Mouse (Mus musculus) left cerebral cortex, postnatal 36 days (tissue): ENCODE measurements around the gene Sh3pxd2a. TPM values are rescaled to one million over a fixed set of nuclear protein-coding genes. Genes with fewer than 3 reads are reported as not detected.

ENCODE experiments used
- DNase-seq, 2 experiments: peaks; one replicate each; pipeline ENCODE4 v3.0.0; 2021 to 2022; ENCODE audit warnings: low spot score in 2 of 2, mixed read lengths in 1 of 2
- intact Hi-C: fragments of 180-260 bp; cut with DNase I; formaldehyde crosslinking; loops from one replicate; pipeline ENCODE4 v1.15.1; 2025
- total RNA-seq, 2 experiments: library from RNA; stranded (reverse); gene quantifications; 2 replicates each; pipeline ENCODE4 v1.2.3; 2021

The Sh3pxd2a gene
- total RNA-seq, 2 experiments from 2014 or later, result 27.9 to 36.1 TPM

DNA sequence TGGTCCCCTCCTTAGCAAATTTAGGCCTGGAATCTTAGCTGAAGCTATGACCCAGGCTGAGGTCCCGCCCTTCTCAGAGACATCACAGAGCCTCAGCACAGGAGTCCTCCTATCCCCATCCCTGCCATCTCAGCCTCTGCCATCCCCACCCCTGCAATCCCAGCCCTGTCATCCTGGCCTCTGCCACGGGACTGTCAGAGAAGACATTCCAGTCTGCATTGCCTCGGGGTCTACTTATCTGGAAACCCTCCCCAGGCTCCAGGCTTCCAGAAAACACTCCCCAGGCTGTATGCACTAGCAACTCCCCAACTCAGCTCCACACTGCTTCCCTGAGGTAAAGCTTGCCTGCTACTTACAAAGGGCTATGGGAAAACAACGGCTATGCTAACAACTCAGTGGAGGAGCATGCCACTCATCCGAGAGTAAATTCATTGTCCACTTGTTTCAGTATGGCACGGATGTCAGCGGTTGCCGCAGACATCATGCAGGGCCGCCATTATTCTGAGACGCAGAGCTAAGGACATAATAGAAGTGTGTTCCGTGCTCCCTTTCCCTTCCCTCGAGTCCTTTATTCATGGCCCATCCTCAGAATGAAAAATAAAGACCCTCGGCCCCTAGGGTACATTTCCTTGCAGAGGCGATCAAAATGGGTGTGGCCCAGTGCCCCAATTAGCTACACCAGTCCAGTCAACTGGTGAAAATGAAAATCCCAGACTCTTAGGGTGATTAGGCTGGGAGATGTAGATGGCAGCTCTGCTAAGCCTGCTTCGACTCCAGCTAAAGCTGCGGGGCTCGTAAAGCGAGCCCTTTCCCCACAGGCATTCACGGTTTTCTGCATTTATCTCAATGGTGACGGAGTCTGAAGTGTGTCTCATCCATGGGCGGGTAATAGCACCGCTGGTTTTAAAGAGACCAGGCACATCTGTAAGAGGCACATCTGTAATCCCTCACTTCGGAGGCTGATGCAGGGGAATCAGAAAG lies 29.1 kb upstream of the Sh3pxd2a start:
- no peak for DNase-seq
- intact Hi-C loops, result no loop called here

DNA sequence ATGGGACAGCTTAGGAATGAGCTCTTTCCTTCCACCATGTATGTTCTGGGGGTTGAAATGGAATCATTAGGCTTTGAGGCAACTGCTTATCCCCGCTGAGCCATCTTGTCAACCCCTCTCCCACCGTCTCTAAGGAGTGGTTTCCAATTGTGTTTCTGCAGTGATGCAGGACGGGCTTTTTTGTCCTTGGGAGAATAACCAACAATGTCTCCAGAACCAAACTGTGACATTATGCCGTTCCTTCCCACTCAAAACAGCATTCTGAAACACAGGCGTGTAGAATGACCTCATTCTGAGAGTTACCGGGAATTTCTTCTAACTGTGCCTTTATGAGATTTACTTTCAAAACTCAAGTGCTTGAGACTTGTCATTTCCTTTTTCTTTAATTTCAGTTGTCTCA lies 28.2 kb upstream of the Sh3pxd2a start:
- no peak for DNase-seq
- intact Hi-C loops, result no loop called here

GRCm38 (mm10) chr19:47491853-47492252 lies 27.7 kb upstream of the Sh3pxd2a start:
- intact Hi-C loops, result no loop called here
- no peak for DNase-seq

DNA sequence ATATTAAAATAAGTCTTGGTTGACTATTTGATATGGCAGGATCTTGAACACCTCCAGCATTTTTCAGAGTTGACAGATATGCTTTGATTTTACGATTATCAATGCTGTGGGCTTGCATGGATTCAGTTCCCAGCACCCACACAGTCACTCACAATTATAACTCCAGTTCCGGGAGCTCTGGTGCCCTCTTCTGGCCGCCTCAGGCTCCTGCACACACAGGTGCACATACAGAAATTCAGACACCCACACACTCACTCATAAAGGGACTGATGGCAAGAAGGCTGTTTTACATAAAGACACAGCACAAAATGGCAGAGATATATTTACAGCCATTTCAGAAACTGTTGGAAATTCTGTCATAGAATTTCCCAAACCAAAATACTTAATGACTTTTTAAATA lies 25.0 kb upstream of the Sh3pxd2a start:
- no peak for DNase-seq
- intact Hi-C loops, result no loop called here

- DNase-seq, result no peak
- intact Hi-C loops, result no loop called here
Observed at GRCm38 (mm10) chr19:47488250-47488649, 24.0 kb upstream of the Sh3pxd2a start.

DNA sequence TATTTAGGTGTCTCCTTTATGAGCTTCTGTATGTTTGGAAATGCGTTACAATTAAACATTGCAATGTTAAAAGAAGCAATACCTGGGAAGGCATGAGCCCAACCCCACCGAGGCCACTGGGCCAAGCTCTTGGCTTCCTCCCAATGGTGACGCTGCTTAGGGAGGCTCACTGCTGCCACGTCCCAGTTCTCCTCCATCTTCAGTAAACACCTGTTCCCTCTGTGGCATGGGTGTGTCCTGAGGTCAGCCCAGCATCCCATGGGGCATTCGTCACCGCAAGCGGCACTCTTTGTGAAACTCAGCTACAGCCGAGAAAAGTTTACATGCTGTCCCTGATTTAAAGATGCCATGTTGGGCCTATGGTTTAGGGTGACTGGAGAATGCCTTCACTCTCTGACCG lies 23.4 kb upstream of the Sh3pxd2a start:
- intact Hi-C loops, result no loop called here
- DNase-seq, result no peak

GRCm38 (mm10) chr19:47485997-47486566 lies 21.9 kb upstream of the Sh3pxd2a start:
- no peak for DNase-seq
- intact Hi-C loops, result no loop called here

GRCm38 (mm10) chr19:47484110-47484509 lies 19.9 kb upstream of the Sh3pxd2a start:
- no peak for DNase-seq
- intact Hi-C loops, result no loop called here

DNA sequence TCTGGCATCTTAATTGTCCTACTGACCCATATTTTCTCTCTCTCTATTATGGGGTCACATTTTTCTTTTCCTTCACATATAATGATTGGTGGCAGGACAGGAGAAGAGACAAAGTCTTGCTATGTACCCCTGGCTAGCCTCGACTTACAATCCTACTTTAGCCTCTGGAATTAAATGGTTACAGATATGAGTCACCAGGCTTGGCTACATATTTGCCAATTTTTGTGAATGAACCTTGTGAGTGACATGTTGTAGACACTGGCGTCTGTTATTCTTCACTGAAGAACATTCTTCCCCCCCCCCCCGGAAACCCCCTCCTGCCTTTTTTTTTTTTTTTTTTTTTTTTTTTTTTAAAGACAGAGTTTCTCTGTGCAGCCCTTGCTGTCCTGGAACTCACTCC lies 19.1 kb upstream of the Sh3pxd2a start:
- DNase-seq, result no peak
- intact Hi-C loops, result no loop called here

- intact Hi-C loops, result no loop called here
- DNase-seq, result no peak
Observed at GRCm38 (mm10) chr19:47473453-47473852, 9.3 kb upstream of the Sh3pxd2a start.

DNA sequence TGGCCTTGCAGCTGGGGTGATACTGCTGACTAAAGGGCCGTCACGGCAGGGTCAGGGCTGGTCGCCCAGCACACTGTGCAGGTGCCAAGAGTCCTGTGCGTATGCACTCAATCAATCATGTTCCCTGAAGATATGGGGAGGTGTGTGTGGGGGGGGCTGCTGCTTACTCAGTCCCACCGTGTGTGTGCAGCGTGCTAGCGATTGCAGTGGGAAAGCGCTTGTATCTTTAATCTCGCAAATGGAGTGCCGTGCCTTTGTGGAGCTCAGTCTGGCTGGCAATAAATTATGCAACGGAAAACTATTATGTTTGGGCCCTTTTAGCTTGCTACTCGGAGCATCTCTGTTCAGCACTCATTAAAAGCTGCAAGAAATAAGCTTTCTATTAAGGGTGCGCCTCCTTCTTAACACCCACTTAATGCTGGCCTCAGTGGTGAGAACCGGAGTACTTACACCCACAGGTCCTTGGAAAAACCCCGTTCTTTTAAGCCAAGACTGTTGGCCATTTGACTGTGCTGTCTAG lies 8.7 kb upstream of the Sh3pxd2a start:
- intact Hi-C loops, result no loop called here
- DNase-seq, result no peak

- intact Hi-C loops, result no loop called here
- DNase-seq, result no peak
Observed at GRCm38 (mm10) chr19:47471808-47472207, 7.6 kb upstream of the Sh3pxd2a start.

GRCm38 (mm10) chr19:47468750-47469149 lies 4.5 kb upstream of the Sh3pxd2a start:
- intact Hi-C loops, result no loop called here
- no peak for DNase-seq

DNA sequence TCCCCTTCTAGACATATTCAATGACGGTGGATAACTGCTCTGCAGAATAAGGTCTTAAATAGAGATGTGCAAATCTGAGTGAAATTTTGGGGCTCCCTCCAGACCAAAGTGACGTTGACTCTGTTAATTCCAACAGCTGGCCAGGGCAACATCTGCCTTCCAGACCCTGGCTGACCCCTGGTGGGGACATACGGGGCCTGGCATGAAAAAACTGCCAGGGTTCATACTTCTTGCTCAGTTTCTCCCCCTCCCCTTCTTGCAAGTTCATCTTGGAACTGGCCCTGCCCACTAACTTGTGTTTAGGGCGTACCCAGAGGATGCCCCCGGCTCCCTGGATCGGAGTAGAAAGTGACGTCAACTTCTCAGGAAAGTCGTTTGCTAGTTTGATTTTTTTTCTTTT lies 2.6 kb upstream of the Sh3pxd2a start:
- intact Hi-C loops, result no loop called here

GRCm38 (mm10) chr19:47465467-47465866 lies 1.3 kb upstream of the Sh3pxd2a start:
- no peak for DNase-seq
- intact Hi-C loops, result loop anchor here (2.0 kb wide), 1 partner anchor 109 kb away; no protein-coding TSS in a partner anchor

More for the DNA sequence above, 2.6 kb upstream of the Sh3pxd2a start:
- DNase-seq, result no peak

- intact Hi-C loops, result loop anchor here (2.0 kb wide), 1 partner anchor 107 kb away; no protein-coding TSS in a partner anchor
- DNase-seq, result peak; percentile 65 to 67
Observed at GRCm38 (mm10) chr19:47463636-47464303, 431 bp downstream of the Sh3pxd2a start.

DNA sequence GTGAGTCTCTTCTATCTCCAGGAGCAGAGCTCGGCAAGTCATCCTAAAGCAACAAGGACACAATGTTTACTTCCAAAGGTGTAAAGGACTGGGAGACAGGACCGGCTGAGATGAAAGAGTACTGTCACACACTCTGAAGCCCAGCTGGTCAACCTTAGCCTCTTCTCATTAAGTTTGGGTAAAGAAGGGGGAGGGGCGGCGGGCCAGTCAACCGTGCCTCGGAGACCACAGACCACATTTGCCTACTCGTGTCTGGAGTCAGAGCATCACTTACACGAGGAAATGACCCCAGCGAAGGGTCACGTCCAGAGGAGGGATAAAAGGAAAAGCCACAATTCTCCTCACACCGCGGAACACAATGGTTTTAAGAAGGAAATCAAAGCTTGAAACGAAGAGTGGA lies 995 bp downstream of the Sh3pxd2a start:
- intact Hi-C loops, result no loop called here
- DNase-seq, result no peak

GRCm38 (mm10) chr19:47462725-47463124 lies 1.5 kb downstream of the Sh3pxd2a start:
- intact Hi-C loops, result no loop called here

GRCm38 (mm10) chr19:47461838-47462237 lies 2.4 kb downstream of the Sh3pxd2a start:
- no peak for DNase-seq
- intact Hi-C loops, result no loop called here

More at GRCm38 (mm10) chr19:47462725-47463124, 1.5 kb downstream of the Sh3pxd2a start:
- no peak for DNase-seq

- intact Hi-C loops, result no loop called here
- DNase-seq, result no peak
Observed at GRCm38 (mm10) chr19:47461386-47461785, 2.8 kb downstream of the Sh3pxd2a start.
